20 mouse cellular contexts compared by ENCODE assay signal in genomic region chr2:178598371-178598770, GRCm38 (mm10).
"Had no signal": no experiment of that assay in that cellular context is flagged by ENCODE, and none has a peak within 500 bp of the region (broad histone marks: within the 10 kb centered on the region; RNA-seq: fewer than 3 reads in every experiment).

No protein-coding gene starts in this region.

- H3K27me3 ChIP-seq: liver, embryonic 13.5 days; liver, embryonic 15.5 days; midbrain, embryonic 12.5 days; neural tube, embryonic 13.5 days had no signal

- H3K27ac ChIP-seq: liver, embryonic 13.5 days; liver, embryonic 15.5 days; lung, embryonic 15.5 days; midbrain, embryonic 10.5 days; midbrain, embryonic 12.5 days; neural tube, embryonic 13.5 days; neural tube, embryonic 15.5 days had no signal

- H3K36me3 ChIP-seq: liver, embryonic 13.5 days; liver, embryonic 15.5 days; lung, embryonic 15.5 days; midbrain, embryonic 10.5 days; midbrain, embryonic 12.5 days; neural tube, embryonic 13.5 days; neural tube, embryonic 15.5 days had no signal

- DNase-seq: liver; liver, embryonic 13.5 days; liver, postnatal 0 days; lung, adult 2 months; lung, postnatal 4 days; midbrain, embryonic 14.5 days; retina, postnatal 1 day; right cerebral cortex, adult 18-20 months; right cerebral cortex, postnatal 25 days; right cerebral cortex, postnatal 4 days had no signal

- H3K4me1 ChIP-seq: lung, embryonic 15.5 days had no signal

- ATAC-seq: liver, postnatal 0 days; lung, postnatal 0 days; midbrain, embryonic 16.5 days had no signal

- H3K9me3 ChIP-seq: liver, embryonic 13.5 days; liver, embryonic 15.5 days; lung, embryonic 15.5 days; midbrain, embryonic 10.5 days; midbrain, embryonic 12.5 days; neural tube, embryonic 15.5 days had no signal

- H3K4me2 ChIP-seq: liver, embryonic 11.5 days; liver, embryonic 13.5 days; liver, embryonic 15.5 days; lung, embryonic 15.5 days; midbrain, embryonic 12.5 days; neural tube, embryonic 13.5 days; neural tube, embryonic 15.5 days had no signal

- H3K9ac ChIP-seq: liver, embryonic 13.5 days; liver, embryonic 15.5 days; liver, postnatal 0 days; lung, embryonic 15.5 days; midbrain, embryonic 12.5 days; neural tube, embryonic 13.5 days; neural tube, embryonic 15.5 days had no signal

- H3K4me3 ChIP-seq: liver, embryonic 13.5 days; liver, embryonic 15.5 days; lung, embryonic 15.5 days; midbrain, embryonic 10.5 days; midbrain, embryonic 12.5 days; myocyte; neural tube, embryonic 13.5 days; neural tube, embryonic 15.5 days had no signal
